Mouse (Mus musculus): ENCODE measurements at regions not wholly inside any gene's neighbourhood (a gene's known extent, or its start where the extent isn't known, plus 50 kb on each side); places are given as distances from the start of the nearest gene placed in this dataset.

- Histone ChIP-seq H3K27me3 (ENCODE audit: control insufficient read depth in 1 of 2, insufficient read depth in 2 of 2, low read length in 2 of 2) (no peaks in the 10 kb centered on the region), H3K4me1 (ENCODE audit: control insufficient read depth in 1 of 2, insufficient read depth in 2 of 2, low read length in 2 of 2) (no peaks in the 10 kb centered on the region), H3K9me3 (replicated peaks; ENCODE audit: insufficient read depth, low read length) (no peaks in the 10 kb centered on the region), H3K9ac (ENCODE audit: control insufficient read depth, low read depth, low read length, poor library complexity, severe bottlenecking) (no peak overlapping the region), H3K79me2 (ENCODE audit: control insufficient read depth, insufficient read depth, low read length, poor library complexity) (no peaks in the 10 kb centered on the region), H3K27ac (ENCODE audit: control insufficient read depth, low read depth, low read length) (no peak overlapping the region), H3K36me3 (ENCODE audit: control insufficient read depth in 1 of 2, insufficient read depth in 2 of 2, low read length in 2 of 2) (no peaks in the 10 kb centered on the region), H3K4me3 (ENCODE audit: control insufficient read depth in 1 of 2, insufficient read depth in 1 of 2, low read depth in 2 of 2, low read length in 2 of 2) (no peak overlapping the region)
- no peak for DNase-seq (ENCODE audit: low read depth, low spot score)
- no peak for TF ChIP-seq MAZ (IDR thresholded peaks at IDR 0.05; ENCODE audit: low read depth, low read length)
- TF ChIP-seq ETS1 (IDR thresholded peaks at IDR 0.05; ENCODE audit: low read depth, low read length): no peak
- TF ChIP-seq MAFK (IDR thresholded peaks at IDR 0.05; ENCODE audit: borderline replicate concordance, low read depth, low read length): no peak
- TF ChIP-seq POLR2A (IDR thresholded peaks at IDR 0.05; ENCODE audit: control insufficient read depth in 1 of 2, insufficient read depth in 1 of 2, low read depth in 1 of 2, low read length in 2 of 2, poor library complexity in 1 of 2): no peak
- no peak for TF ChIP-seq NELFE (IDR thresholded peaks at IDR 0.05; ENCODE audit: low read depth, low read length)
- no peak for TF ChIP-seq SMC3 (IDR thresholded peaks at IDR 0.05; ENCODE audit: low read depth, low read length)
Observed at GRCm38 (mm10) chr11:82571525-82571924, 182.8 kb downstream of the Tmem132e start.

- DNase-seq (ENCODE audit: low read depth, low spot score): no peak
- Histone ChIP-seq H3K36me3 (ENCODE audit: control insufficient read depth in 1 of 2, insufficient read depth in 2 of 2, low read length in 2 of 2) (no peaks in the 10 kb centered on the region), H3K4me3 (ENCODE audit: control insufficient read depth in 1 of 2, insufficient read depth in 1 of 2, low read depth in 2 of 2, low read length in 2 of 2) (no peak overlapping the region), H3K9me3 (replicated peaks; ENCODE audit: insufficient read depth, low read length) (no peaks in the 10 kb centered on the region), H3K79me2 (ENCODE audit: control insufficient read depth, insufficient read depth, low read length, poor library complexity) (no peaks in the 10 kb centered on the region), H3K27me3 (ENCODE audit: control insufficient read depth in 1 of 2, insufficient read depth in 2 of 2, low read length in 2 of 2) (no peaks in the 10 kb centered on the region), H3K4me1 (ENCODE audit: control insufficient read depth in 1 of 2, insufficient read depth in 2 of 2, low read length in 2 of 2) (no peaks in the 10 kb centered on the region), H3K9ac (ENCODE audit: control insufficient read depth, low read depth, low read length, poor library complexity, severe bottlenecking) (no peak overlapping the region), H3K27ac (ENCODE audit: control insufficient read depth, low read depth, low read length) (no peak overlapping the region)
- no peak for TF ChIP-seq POLR2AphosphoS5 (IDR thresholded peaks at IDR 0.05; ENCODE audit: borderline replicate concordance, low read depth, low read length)
- TF ChIP-seq SIN3A (IDR thresholded peaks at IDR 0.05; ENCODE audit: low read length): no peak
- TF ChIP-seq GATA1 (IDR thresholded peaks at IDR 0.05; ENCODE audit: low read depth, low read length): no peak
- TF ChIP-seq ZNF384 (IDR thresholded peaks at IDR 0.05; ENCODE audit: low read depth, low read length): no peak
- TF ChIP-seq BHLHE40 (IDR thresholded peaks at IDR 0.05; ENCODE audit: borderline replicate concordance, low read depth, low read length): no peak
- TF ChIP-seq HCFC1 (IDR thresholded peaks at IDR 0.05; ENCODE audit: low read depth, low read length): no peak
Observed at GRCm38 (mm10) chr11:82569819-82570218, 181.1 kb downstream of the Tmem132e start.

- H3K36me3 ChIP-seq (ENCODE audit: control insufficient read depth in 1 of 2, insufficient read depth in 2 of 2, low read length in 2 of 2): no peaks in the 10 kb centered on the region
- no peaks in the 10 kb centered on the region for H3K79me2 ChIP-seq (ENCODE audit: control insufficient read depth, insufficient read depth, low read length, poor library complexity)
- H3K4me1 ChIP-seq (ENCODE audit: control insufficient read depth in 1 of 2, insufficient read depth in 2 of 2, low read length in 2 of 2): no peaks in the 10 kb centered on the region
- DNase-seq (ENCODE audit: low read depth, low spot score): no peak
- no peak overlapping the region for H3K4me3 ChIP-seq (ENCODE audit: control insufficient read depth in 1 of 2, insufficient read depth in 1 of 2, low read depth in 2 of 2, low read length in 2 of 2)
- no peak overlapping the region for H3K27ac ChIP-seq (ENCODE audit: control insufficient read depth, low read depth, low read length)
- no peaks in the 10 kb centered on the region for H3K27me3 ChIP-seq (ENCODE audit: control insufficient read depth in 1 of 2, insufficient read depth in 2 of 2, low read length in 2 of 2)
- no peaks in the 10 kb centered on the region for H3K9me3 ChIP-seq (replicated peaks; ENCODE audit: insufficient read depth, low read length)
- TF ChIP-seq NELFE (IDR thresholded peaks at IDR 0.05; ENCODE audit: low read depth, low read length) (no peak), TCF12 (IDR thresholded peaks at IDR 0.05; ENCODE audit: low read depth, low read length) (no peak), TAL1 (IDR thresholded peaks at IDR 0.05; ENCODE audit: low read length) (no peak), POLR2AphosphoS5 (IDR thresholded peaks at IDR 0.05; ENCODE audit: borderline replicate concordance, low read depth, low read length) (no peak), ZC3H11A (IDR thresholded peaks at IDR 0.05; ENCODE audit: low read depth, low read length) (no peak), MXI1 (IDR thresholded peaks at IDR 0.05; ENCODE audit: low read depth, low read length) (no peak)
- no peak overlapping the region for H3K9ac ChIP-seq (ENCODE audit: control insufficient read depth, low read depth, low read length, poor library complexity, severe bottlenecking)
Observed at GRCm38 (mm10) chr11:82568219-82568676, 179.5 kb downstream of the Tmem132e start.

Measured in MEL (cell line).